Mouse (Mus musculus): ENCODE measurements around the gene Cdc14a. TPM values are rescaled to one million over a fixed set of nuclear protein-coding genes. Genes with fewer than 3 reads are reported as not detected.

Cdc14a gene
- polyA plus RNA-seq, 1 experiment from 2014 or later: 3.5 TPM

- no peak overlapping the region for H3K9ac ChIP-seq (replicated peaks)
- no peaks in the 10 kb centered on the region for H3K9me3 ChIP-seq (replicated peaks)
- no peaks in the 10 kb centered on the region for H3K27me3 ChIP-seq (replicated peaks)
- H3K4me1 ChIP-seq: no peaks in the 10 kb centered on the region
- no peak overlapping the region for H3K4me2 ChIP-seq
- H3K27ac ChIP-seq (replicated peaks): no peak overlapping the region
- 89% methylated on average over 3 of the region's 3 CpGs for WGBS
- no peaks in the 10 kb centered on the region for H3K36me3 ChIP-seq
- no peak for ATAC-seq (ENCODE audit: low FRiP score)
- H3K4me3 ChIP-seq (replicated peaks): no peak overlapping the region
Measured at GRCm38 (mm10) chr3:116436113-116436512, 12.3 kb upstream of the Cdc14a start.

GRCm38 (mm10) chr3:116434757-116435156 is 10.9 kb upstream of the Cdc14a start:
- H3K27me3 ChIP-seq (replicated peaks): no peaks in the 10 kb centered on the region
- no peaks in the 10 kb centered on the region for H3K4me1 ChIP-seq
- H3K4me3 ChIP-seq (replicated peaks): no peak overlapping the region
- 92% methylated on average over 2 of the region's 3 CpGs for WGBS
- no peaks in the 10 kb centered on the region for H3K36me3 ChIP-seq
- no peak overlapping the region for H3K27ac ChIP-seq (replicated peaks)
- no peak for ATAC-seq (ENCODE audit: low FRiP score)
- no peak overlapping the region for H3K4me2 ChIP-seq
- no peak overlapping the region for H3K9ac ChIP-seq (replicated peaks)
- H3K9me3 ChIP-seq (replicated peaks): no peaks in the 10 kb centered on the region

- peaks cover 19% of the 10 kb centered on the region for H3K4me1 ChIP-seq
Measured at GRCm38 (mm10) chr3:116425901-116426300, 2.1 kb upstream of the Cdc14a start.

GRCm38 (mm10) chr3:116424973-116425284 is 1.1 kb upstream of the Cdc14a start:
- Histone ChIP-seq H3K27ac (replicated peaks) (peak overlapping the region; percentile 87), H3K36me3 (no peaks in the 10 kb centered on the region), H3K9ac (replicated peaks) (peak overlapping the region; percentile 84), H3K27me3 (replicated peaks) (no peaks in the 10 kb centered on the region), H3K4me2 (peak overlapping the region; percentile 81), H3K4me1 (peaks cover 19% of the 10 kb centered on the region), H3K4me3 (replicated peaks) (peak overlapping the region; percentile 94), H3K9me3 (replicated peaks) (no peaks in the 10 kb centered on the region)
- peak; percentile 71 for ATAC-seq (ENCODE audit: low FRiP score)
- WGBS: under 1% methylated on average over 11 of the region's 11 CpGs

More at GRCm38 (mm10) chr3:116425901-116426300, 2.1 kb upstream of the Cdc14a start:
- no peak overlapping the region for H3K4me3 ChIP-seq (replicated peaks)
- no peaks in the 10 kb centered on the region for H3K9me3 ChIP-seq (replicated peaks)
- no peaks in the 10 kb centered on the region for H3K27me3 ChIP-seq (replicated peaks)
- H3K27ac ChIP-seq (replicated peaks): no peak overlapping the region
- no peaks in the 10 kb centered on the region for H3K36me3 ChIP-seq
- H3K4me2 ChIP-seq: no peak overlapping the region
- WGBS: 87% methylated on average over 6 of the region's 6 CpGs
- ATAC-seq (ENCODE audit: low FRiP score): no peak
- no peak overlapping the region for H3K9ac ChIP-seq (replicated peaks)

- 0% methylated on average over 32 of the region's 32 CpGs for WGBS
- Histone ChIP-seq H3K9ac (replicated peaks) (peak overlapping the region; percentile 84), H3K27me3 (replicated peaks) (no peaks in the 10 kb centered on the region), H3K4me2 (peak overlapping the region; percentile 81), H3K9me3 (replicated peaks) (no peaks in the 10 kb centered on the region), H3K36me3 (no peaks in the 10 kb centered on the region), H3K4me3 (replicated peaks) (peak overlapping the region; percentile 94), H3K27ac (replicated peaks) (peak overlapping the region; percentile 87), H3K4me1 (peaks cover 19% of the 10 kb centered on the region)
- ATAC-seq (ENCODE audit: low FRiP score): peak; percentile 36
Measured at GRCm38 (mm10) chr3:116424160-116424972, 534 bp upstream of the Cdc14a start.

- WGBS: 1% methylated on average over 23 of the region's 23 CpGs
- Histone ChIP-seq H3K9ac (replicated peaks) (peak overlapping the region; percentile 84), H3K4me1 (peaks cover 19% of the 10 kb centered on the region), H3K27me3 (replicated peaks) (no peaks in the 10 kb centered on the region), H3K9me3 (replicated peaks) (no peaks in the 10 kb centered on the region), H3K4me2 (peak overlapping the region; percentile 81), H3K36me3 (no peaks in the 10 kb centered on the region), H3K27ac (replicated peaks) (peak overlapping the region; percentile 87), H3K4me3 (replicated peaks) (peak overlapping the region; percentile 94)
- ATAC-seq (ENCODE audit: low FRiP score): peak; percentile 36
Measured at GRCm38 (mm10) chr3:116422795-116423352, 958 bp downstream of the Cdc14a start.

- no peaks in the 10 kb centered on the region for H3K9me3 ChIP-seq (replicated peaks)
- WGBS: 26% methylated on average over 8 of the region's 8 CpGs
- H3K9ac ChIP-seq (replicated peaks): no peak overlapping the region
- peak overlapping the region; percentile 94 for H3K4me3 ChIP-seq (replicated peaks)
- peak overlapping the region; percentile 81 for H3K4me2 ChIP-seq
- H3K36me3 ChIP-seq: no peaks in the 10 kb centered on the region
- no peak for ATAC-seq (ENCODE audit: low FRiP score)
- no peak overlapping the region for H3K27ac ChIP-seq (replicated peaks)
- H3K4me1 ChIP-seq: peaks cover 19% of the 10 kb centered on the region
- no peaks in the 10 kb centered on the region for H3K27me3 ChIP-seq (replicated peaks)
Measured at GRCm38 (mm10) chr3:116422074-116422473, 1.8 kb downstream of the Cdc14a start.

- Histone ChIP-seq H3K4me1 (peaks cover 19% of the 10 kb centered on the region), H3K4me2 (peak overlapping the region; percentile 21), H3K9me3 (replicated peaks) (no peaks in the 10 kb centered on the region), H3K36me3 (peaks cover 9% of the 10 kb centered on the region; the same call in 1 of the 2 replicates), H3K4me3 (replicated peaks) (no peak overlapping the region), H3K27ac (replicated peaks) (no peak overlapping the region), H3K9ac (replicated peaks) (no peak overlapping the region), H3K27me3 (replicated peaks) (no peaks in the 10 kb centered on the region)
- ATAC-seq (ENCODE audit: low FRiP score): no peak
- 23% methylated on average over 6 of the region's 6 CpGs for WGBS
Measured at GRCm38 (mm10) chr3:116421121-116421520, 2.7 kb downstream of the Cdc14a start.

GRCm38 (mm10) chr3:116419791-116420190 is 4.0 kb downstream of the Cdc14a start:
- WGBS: 85% methylated on average over 11 of the region's 11 CpGs
- Histone ChIP-seq H3K4me3 (replicated peaks) (no peak overlapping the region), H3K27me3 (replicated peaks) (no peaks in the 10 kb centered on the region), H3K4me1 (peaks cover 15% of the 10 kb centered on the region), H3K9ac (replicated peaks) (no peak overlapping the region), H3K4me2 (no peak overlapping the region), H3K27ac (replicated peaks) (no peak overlapping the region), H3K9me3 (replicated peaks) (no peaks in the 10 kb centered on the region), H3K36me3 (peaks cover 9% of the 10 kb centered on the region; the same call in 1 of the 2 replicates)
- ATAC-seq (ENCODE audit: low FRiP score): no peak

- Histone ChIP-seq H3K9ac (replicated peaks) (no peak overlapping the region), H3K4me1 (peaks cover 6% of the 10 kb centered on the region; the same call in 1 of the 2 replicates), H3K4me2 (no peak overlapping the region), H3K9me3 (replicated peaks) (no peaks in the 10 kb centered on the region), H3K27ac (replicated peaks) (no peak overlapping the region), H3K27me3 (replicated peaks) (no peaks in the 10 kb centered on the region), H3K36me3 (peaks cover 9% of the 10 kb centered on the region; the same call in 1 of the 2 replicates), H3K4me3 (replicated peaks) (no peak overlapping the region)
- 99% methylated on average over 3 of the region's 3 CpGs for WGBS
- no peak for ATAC-seq (ENCODE audit: low FRiP score)
Measured at GRCm38 (mm10) chr3:116414451-116414860, 9.4 kb downstream of the Cdc14a start.

- peaks cover 9% of the 10 kb centered on the region; the same call in 1 of the 2 replicates for H3K36me3 ChIP-seq
- H3K4me1 ChIP-seq: peaks cover 6% of the 10 kb centered on the region; the same call in 1 of the 2 replicates
- H3K4me2 ChIP-seq: no peak overlapping the region
- no peak overlapping the region for H3K27ac ChIP-seq (replicated peaks)
- H3K27me3 ChIP-seq (replicated peaks): no peaks in the 10 kb centered on the region
- H3K4me3 ChIP-seq (replicated peaks): no peak overlapping the region
- H3K9ac ChIP-seq (replicated peaks): no peak overlapping the region
- ATAC-seq (ENCODE audit: low FRiP score): no peak
- 93% methylated on average over 4 of the region's 4 CpGs for WGBS
- H3K9me3 ChIP-seq (replicated peaks): no peaks in the 10 kb centered on the region
Measured at GRCm38 (mm10) chr3:116412954-116413724, 10.7 kb downstream of the Cdc14a start.
